Mouse (Mus musculus): ENCODE data around the gene Smarca1. TPM values are rescaled to one million over a fixed set of nuclear protein-coding genes. Genes with fewer than 3 reads are reported as not detected.

Gene Smarca1
- polyA plus RNA-seq, 1 experiment from 2014 or later, result 22.8 TPM

GRCm38 (mm10) chrX:47820566-47820965, 72.2 kb downstream of the Smarca1 start:
- Histone ChIP-seq H3K4me1 (ENCODE audit: insufficient read depth, low read length) (no peaks in the 10 kb centered on the region), H3K9ac (replicated peaks; ENCODE audit: low read length) (no peak overlapping the region), H3K36me3 (ENCODE audit: insufficient read depth, low read length) (no peaks in the 10 kb centered on the region), H3K4me3 (ENCODE audit: low read length) (no peak overlapping the region), H3K4me2 (replicated peaks; ENCODE audit: low read depth, low read length) (no peak overlapping the region), H3K27ac (ENCODE audit: low read length) (no peak overlapping the region), H3K9me3 (ENCODE audit: low read length) (no peaks in the 10 kb centered on the region), H3K27me3 (ENCODE audit: insufficient read depth, low read length) (no peaks in the 10 kb centered on the region)
- 77% methylated on average over 2 of the region's 2 CpGs for WGBS
- ATAC-seq (ENCODE audit: low FRiP score, low TSS enrichment), result no peak

- Histone ChIP-seq H3K9ac (replicated peaks; ENCODE audit: low read length) (no peak overlapping the region), H3K27me3 (ENCODE audit: insufficient read depth, low read length) (no peaks in the 10 kb centered on the region), H3K27ac (ENCODE audit: low read length) (no peak overlapping the region), H3K4me1 (ENCODE audit: insufficient read depth, low read length) (no peaks in the 10 kb centered on the region), H3K4me2 (replicated peaks; ENCODE audit: low read depth, low read length) (no peak overlapping the region), H3K9me3 (ENCODE audit: low read length) (no peaks in the 10 kb centered on the region), H3K4me3 (ENCODE audit: low read length) (no peak overlapping the region), H3K36me3 (ENCODE audit: insufficient read depth, low read length) (no peaks in the 10 kb centered on the region)
- no peak for ATAC-seq (ENCODE audit: low FRiP score, low TSS enrichment)
- 78% methylated on average over 2 of the region's 2 CpGs for WGBS
Measured at GRCm38 (mm10) chrX:47808717-47809116, 84.1 kb downstream of the Smarca1 start.

- Histone ChIP-seq H3K9ac (replicated peaks; ENCODE audit: low read length) (no peak overlapping the region), H3K4me3 (ENCODE audit: low read length) (no peak overlapping the region), H3K4me2 (replicated peaks; ENCODE audit: low read depth, low read length) (no peak overlapping the region), H3K9me3 (ENCODE audit: low read length) (no peaks in the 10 kb centered on the region), H3K27me3 (ENCODE audit: insufficient read depth, low read length) (no peaks in the 10 kb centered on the region), H3K27ac (ENCODE audit: low read length) (no peak overlapping the region), H3K4me1 (ENCODE audit: insufficient read depth, low read length) (no peaks in the 10 kb centered on the region), H3K36me3 (ENCODE audit: insufficient read depth, low read length) (no peaks in the 10 kb centered on the region)
- ATAC-seq (ENCODE audit: low FRiP score, low TSS enrichment), result no peak
- WGBS, result 84% methylated on average over 1 of the region's 1 CpGs
Measured at GRCm38 (mm10) chrX:47764440-47764839, 128.3 kb downstream of the Smarca1 start.

GRCm38 (mm10) chrX:47760212-47760611, 132.6 kb downstream of the Smarca1 start:
- Histone ChIP-seq H3K9ac (replicated peaks; ENCODE audit: low read length) (no peak overlapping the region), H3K27me3 (ENCODE audit: insufficient read depth, low read length) (no peaks in the 10 kb centered on the region), H3K9me3 (ENCODE audit: low read length) (no peaks in the 10 kb centered on the region), H3K4me2 (replicated peaks; ENCODE audit: low read depth, low read length) (no peak overlapping the region), H3K27ac (ENCODE audit: low read length) (no peak overlapping the region), H3K4me3 (ENCODE audit: low read length) (no peak overlapping the region), H3K4me1 (ENCODE audit: insufficient read depth, low read length) (no peaks in the 10 kb centered on the region), H3K36me3 (ENCODE audit: insufficient read depth, low read length) (no peaks in the 10 kb centered on the region)
- ATAC-seq (ENCODE audit: low FRiP score, low TSS enrichment), result no peak
- 37% methylated on average over 1 of the region's 1 CpGs for WGBS

Other genes with a start within 250 kb of the Smarca1 start
- 19.7 and 22.2 TPM in 2 replicates for gene Ocrl, start 19.4 kb upstream of the Smarca1 start, polyA plus RNA-seq (2015; fragmentation: Nextera tagmentation; extraction: Ambion mirVana)
- gene Apln, start 141.9 kb upstream of the Smarca1 start, polyA plus RNA-seq (2015; fragmentation: Nextera tagmentation; extraction: Ambion mirVana), result 6.2 and 7.1 TPM in 2 replicates
- 7.8 and 8.3 TPM in 2 replicates for gene Xpnpep2, start 215.8 kb upstream of the Smarca1 start, polyA plus RNA-seq (2015; fragmentation: Nextera tagmentation; extraction: Ambion mirVana)